Mouse (Mus musculus) forebrain, embryonic 16.5 days (tissue): Measurements from ENCODE around the gene Myo10. TPM values are rescaled to one million over a fixed set of nuclear protein-coding genes. Genes with fewer than 3 reads are reported as not detected.

Source experiments
- ATAC-seq: fragments of 200-750 bp; cut with Nextera tagmentation; 2 replicates; pipeline ENCODE4 v1.8.0; 2017; ENCODE audit warnings: mild to moderate bottlenecking, moderate library complexity
- H3K27ac ChIP-seq: fragments of 300-500 bp; sonication (generic); 2 replicates; pipeline ENCODE4 v1.5.1; 2014; ENCODE audit warnings: low read length, control low read depth
- H3K27me3 ChIP-seq: fragments of 300-500 bp; sonication (generic); replicated peaks from 2 replicates; pipeline ENCODE4 v1.6.1; 2014; ENCODE audit warnings: low read length; ENCODE audit not compliant: control insufficient read depth, insufficient read depth
- H3K36me3 ChIP-seq: fragments of 300-500 bp; sonication (generic); 2 replicates; pipeline ENCODE4 v1.6.1; 2014; ENCODE audit not compliant: control insufficient read depth, insufficient read depth
- H3K4me1 ChIP-seq: fragments of 300-500 bp; sonication (generic); replicated peaks from 2 replicates; pipeline ENCODE4 v1.6.1; 2014; ENCODE audit warnings: low read length; ENCODE audit not compliant: control insufficient read depth, insufficient read depth
- H3K4me2 ChIP-seq: fragments of 300-500 bp; sonication (generic); 2 replicates; pipeline ENCODE4 v1.6.1; 2014; ENCODE audit warnings: mild to moderate bottlenecking, low read length, control low read depth
- H3K4me3 ChIP-seq: fragments of 300-500 bp; sonication (generic); replicated peaks from 2 replicates; pipeline ENCODE4 v1.5.1; 2014; ENCODE audit warnings: mild to moderate bottlenecking, low read length, control low read depth
- H3K9ac ChIP-seq: fragments of 300-500 bp; sonication (generic); replicated peaks from 2 replicates; pipeline ENCODE4 v1.6.1; 2014; ENCODE audit warnings: low read depth, low read length, control low read depth
- H3K9me3 ChIP-seq: fragments of 300-500 bp; sonication (generic); 2 replicates; pipeline ENCODE4 v1.6.1; 2016; ENCODE audit warnings: low read length; ENCODE audit not compliant: control insufficient read depth
- WGBS: fragments of 180-500 bp; shearing (Covaris S2); extraction: QIAGEN DNeasy Blood & Tissue Kit; methylation state at CpG from one replicate; pipeline ENCODE4 v1.1.7; 2014; 5-methylcytosine and 5-hydroxymethylcytosine counted together
- polyA plus RNA-seq: library from polyadenylated mRNA; unstranded; fragments of >200 nt; fragmentation: Nextera tagmentation; extraction: Ambion mirVana; gene quantifications from 2 replicates; pipeline ENCODE4 v1.2.1, GENCODE M21; 2015

Myo10 gene
- polyA plus RNA-seq, 1 experiment from 2014 or later = 38.4 TPM

GRCm38 (mm10) chr15:25662833-25663519, 40.7 kb downstream of the Myo10 start:
- ATAC-seq = no peak
- H3K4me3 ChIP-seq = no peak overlapping the region
- 47% methylated on average over 8 of the region's 8 CpGs for WGBS

GRCm38 (mm10) chr15:25669283-25670247, 47.2 kb downstream of the Myo10 start:
- Histone ChIP-seq H3K9me3 (no peaks in the 10 kb centered on the region), H3K36me3 (no peaks in the 10 kb centered on the region), H3K4me1 (peaks cover 16% of the 10 kb centered on the region), H3K9ac (no peak overlapping the region), H3K4me3 (no peak overlapping the region), H3K27me3 (no peaks in the 10 kb centered on the region; the same call in 1 of the 2 replicates), H3K4me2 (no peak overlapping the region), H3K27ac (no peak overlapping the region)
- no peak for ATAC-seq
- 24% methylated on average over 16 of the region's 16 CpGs for WGBS

More at GRCm38 (mm10) chr15:25662833-25663519, 40.7 kb downstream of the Myo10 start:
- no peak overlapping the region for H3K27ac ChIP-seq
- no peak overlapping the region for H3K9ac ChIP-seq
- no peaks in the 10 kb centered on the region for H3K27me3 ChIP-seq
- no peaks in the 10 kb centered on the region for H3K36me3 ChIP-seq
- H3K4me1 ChIP-seq = no peaks in the 10 kb centered on the region
- H3K9me3 ChIP-seq = no peaks in the 10 kb centered on the region
- no peak overlapping the region for H3K4me2 ChIP-seq

GRCm38 (mm10) chr15:25673231-25673980, 51.1 kb downstream of the Myo10 start:
- Histone ChIP-seq H3K9me3 (no peaks in the 10 kb centered on the region), H3K27me3 (no peaks in the 10 kb centered on the region; the same call in 1 of the 2 replicates), H3K4me1 (peaks cover 34% of the 10 kb centered on the region), H3K9ac (no peak overlapping the region), H3K4me3 (no peak overlapping the region), H3K27ac (no peak overlapping the region), H3K4me2 (no peak overlapping the region), H3K36me3 (no peaks in the 10 kb centered on the region)
- 57% methylated on average over 6 of the region's 6 CpGs for WGBS
- ATAC-seq = no peak

- peaks cover 34% of the 10 kb centered on the region for H3K4me1 ChIP-seq
- no peaks in the 10 kb centered on the region for H3K27me3 ChIP-seq
- H3K4me3 ChIP-seq = no peak overlapping the region
- no peak overlapping the region for H3K4me2 ChIP-seq
- ATAC-seq = peak; percentile 62
- no peak overlapping the region for H3K9ac ChIP-seq
- H3K36me3 ChIP-seq = no peaks in the 10 kb centered on the region
- H3K27ac ChIP-seq = peak overlapping the region; percentile 47
- no peaks in the 10 kb centered on the region for H3K9me3 ChIP-seq
- 59% methylated on average over 17 of the region's 17 CpGs for WGBS
Measured at GRCm38 (mm10) chr15:25674099-25674931, 52.0 kb downstream of the Myo10 start.

- Histone ChIP-seq H3K4me1 (peaks cover 32% of the 10 kb centered on the region), H3K4me3 (no peak overlapping the region), H3K9me3 (no peaks in the 10 kb centered on the region), H3K4me2 (no peak overlapping the region), H3K36me3 (no peaks in the 10 kb centered on the region), H3K27me3 (no peaks in the 10 kb centered on the region), H3K9ac (no peak overlapping the region), H3K27ac (peak overlapping the region; percentile 18; the same call in 1 of the 2 replicates)
- WGBS = 71% methylated on average over 4 of the region's 4 CpGs
- peak; percentile 24 for ATAC-seq
Measured at GRCm38 (mm10) chr15:25674932-25675250, 52.6 kb downstream of the Myo10 start.

GRCm38 (mm10) chr15:25675359-25675758, 53.0 kb downstream of the Myo10 start:
- Histone ChIP-seq H3K27ac (peak overlapping the region; percentile 15), H3K27me3 (no peaks in the 10 kb centered on the region), H3K4me3 (no peak overlapping the region), H3K4me1 (peaks cover 32% of the 10 kb centered on the region), H3K36me3 (no peaks in the 10 kb centered on the region), H3K9ac (no peak overlapping the region), H3K4me2 (no peak overlapping the region), H3K9me3 (no peaks in the 10 kb centered on the region)
- no peak for ATAC-seq
- WGBS = 95% methylated on average over 11 of the region's 11 CpGs

GRCm38 (mm10) chr15:25676056-25676785, 53.9 kb downstream of the Myo10 start:
- H3K4me2 ChIP-seq = peak overlapping the region; percentile 13

GRCm38 (mm10) chr15:25679081-25679480, 56.8 kb downstream of the Myo10 start:
- no peak overlapping the region for H3K4me2 ChIP-seq
- no peaks in the 10 kb centered on the region for H3K27me3 ChIP-seq
- no peaks in the 10 kb centered on the region for H3K9me3 ChIP-seq
- no peak overlapping the region for H3K9ac ChIP-seq
- WGBS = 37% methylated on average over 3 of the region's 3 CpGs
- H3K4me1 ChIP-seq = peaks cover 27% of the 10 kb centered on the region
- H3K36me3 ChIP-seq = no peaks in the 10 kb centered on the region
- ATAC-seq = no peak
- no peak overlapping the region for H3K27ac ChIP-seq
- no peak overlapping the region for H3K4me3 ChIP-seq

More at GRCm38 (mm10) chr15:25676056-25676785, 53.9 kb downstream of the Myo10 start:
- 21% methylated on average over 13 of the region's 13 CpGs for WGBS
- ATAC-seq = peak; percentile 74
- no peaks in the 10 kb centered on the region for H3K9me3 ChIP-seq
- H3K4me3 ChIP-seq = no peak overlapping the region
- peaks cover 32% of the 10 kb centered on the region for H3K4me1 ChIP-seq
- H3K27me3 ChIP-seq = no peaks in the 10 kb centered on the region
- H3K9ac ChIP-seq = no peak overlapping the region
- H3K36me3 ChIP-seq = no peaks in the 10 kb centered on the region
- H3K27ac ChIP-seq = peak overlapping the region; percentile 32
